Mouse (Mus musculus) 3134 (cell line): ENCODE results near the gene Kpnb1.

Source experiments
- DNase-seq: peaks from one replicate; pipeline ENCODE4 v3.0.0-alpha.2; 2011; ENCODE audit warnings: low spot score; ENCODE audit not compliant: insufficient read length; ENCODE audit errors: extremely low read depth

The Kpnb1 gene

GRCm38 (mm10) chr11:97145320-97145719 is 42.4 kb downstream of the Kpnb1 start:
- no peak for DNase-seq

GRCm38 (mm10) chr11:97143196-97143900 is 44.3 kb downstream of the Kpnb1 start:
- DNase-seq = no peak

GRCm38 (mm10) chr11:97142159-97142608 is 45.5 kb downstream of the Kpnb1 start:
- DNase-seq = no peak

GRCm38 (mm10) chr11:97140811-97141210 is 46.9 kb downstream of the Kpnb1 start:
- DNase-seq = peak; percentile 37

GRCm38 (mm10) chr11:97139256-97139655 is 48.4 kb downstream of the Kpnb1 start:
- DNase-seq = no peak

GRCm38 (mm10) chr11:97138554-97139226 is 49.0 kb downstream of the Kpnb1 start:
- no peak for DNase-seq

GRCm38 (mm10) chr11:97133270-97133669 is 54.4 kb downstream of the Kpnb1 start:
- DNase-seq = no peak

GRCm38 (mm10) chr11:97132185-97132584 is 55.5 kb downstream of the Kpnb1 start:
- no peak for DNase-seq

- no peak for DNase-seq
Measured at GRCm38 (mm10) chr11:97131683-97132082, 56.0 kb downstream of the Kpnb1 start.

GRCm38 (mm10) chr11:97130318-97130717 is 57.4 kb downstream of the Kpnb1 start:
- DNase-seq = no peak

- no peak for DNase-seq
Measured at GRCm38 (mm10) chr11:97128956-97129355, 58.7 kb downstream of the Kpnb1 start.

- DNase-seq = no peak
Measured at GRCm38 (mm10) chr11:97127470-97128223, 60.0 kb downstream of the Kpnb1 start.

GRCm38 (mm10) chr11:97126645-97127468 is 60.8 kb downstream of the Kpnb1 start:
- peak; percentile 56 for DNase-seq

- no peak for DNase-seq
Measured at GRCm38 (mm10) chr11:97124266-97125036, 63.2 kb downstream of the Kpnb1 start.

- no peak for DNase-seq
Measured at GRCm38 (mm10) chr11:97123282-97123890, 64.3 kb downstream of the Kpnb1 start.

GRCm38 (mm10) chr11:97120641-97121040 is 67.0 kb downstream of the Kpnb1 start:
- no peak for DNase-seq

GRCm38 (mm10) chr11:97120221-97120620 is 67.5 kb downstream of the Kpnb1 start:
- DNase-seq = no peak

GRCm38 (mm10) chr11:97115797-97116196 is 71.9 kb downstream of the Kpnb1 start:
- no peak for DNase-seq
